ENCODE assay signal across 17 mouse cellular contexts in the genomic region with DNA sequence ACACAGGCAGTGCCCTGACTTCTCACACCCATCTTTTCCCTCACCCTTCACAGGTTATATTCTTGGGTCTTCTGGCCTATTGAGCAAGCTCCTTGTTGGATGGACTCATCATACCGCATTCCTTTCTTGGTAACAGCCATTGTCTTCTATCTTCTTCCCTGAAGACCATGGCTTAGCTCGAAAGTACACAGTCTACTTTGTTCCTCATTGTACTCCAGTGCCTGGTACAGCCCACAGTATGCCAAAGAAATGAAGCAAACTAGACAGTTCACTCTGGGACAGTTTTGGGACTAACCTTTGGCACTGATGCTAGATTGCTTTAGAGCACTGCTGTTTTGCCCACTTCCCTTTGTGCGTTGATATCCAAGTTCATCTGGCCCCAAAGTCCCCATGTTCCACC.
"Had no signal": no experiment of that assay in that cellular context is flagged by ENCODE, and none has a peak within 500 bp of the region (broad histone marks: within the 10 kb centered on the region; RNA-seq: fewer than 3 reads in every experiment).

No protein-coding gene starts in this region.

- H3K4me2 ChIP-seq: liver, embryonic 13.5 days; midbrain, embryonic 12.5 days; midbrain, embryonic 15.5 days; neural tube, embryonic 12.5 days; neural tube, embryonic 15.5 days had no signal

- H3K4me3 ChIP-seq: left cerebral cortex, adult 2 months; liver, embryonic 13.5 days; midbrain, embryonic 12.5 days; midbrain, embryonic 15.5 days; neural tube, embryonic 12.5 days; neural tube, embryonic 15.5 days had no signal

- DNase-seq: kidney, adult 18-20 months; kidney, adult 9 months; kidney, postnatal 14 days; kidney, postnatal 4 days; layer of hippocampus, postnatal 36 days; liver, embryonic 13.5 days; lung, adult 2 months; lung, postnatal 14 days; right cerebral cortex, postnatal 25 days; thymus, adult 18-20 months; thymus, postnatal 36 days had no signal

- H3K4me1 ChIP-seq: midbrain, embryonic 12.5 days; midbrain, embryonic 15.5 days; neural tube, embryonic 12.5 days; neural tube, embryonic 15.5 days had no signal

- H3K27ac ChIP-seq: left cerebral cortex, adult 2 months; liver, embryonic 13.5 days; macrophage; midbrain, embryonic 12.5 days; midbrain, embryonic 15.5 days; neural tube, embryonic 12.5 days; neural tube, embryonic 15.5 days had no signal

- H3K27me3 ChIP-seq: liver, embryonic 13.5 days; midbrain, embryonic 12.5 days; midbrain, embryonic 15.5 days; neural tube, embryonic 12.5 days; neural tube, embryonic 15.5 days had no signal

- ATAC-seq: midbrain, embryonic 15.5 days had no signal

- H3K9me3 ChIP-seq: liver, embryonic 13.5 days; midbrain, embryonic 12.5 days; midbrain, embryonic 15.5 days; neural tube, embryonic 12.5 days; neural tube, embryonic 15.5 days had no signal

- H3K9ac ChIP-seq: liver, embryonic 13.5 days; midbrain, embryonic 12.5 days; midbrain, embryonic 15.5 days; neural tube, embryonic 12.5 days; neural tube, embryonic 15.5 days had no signal
